Mouse (Mus musculus) Patski (cell line): ENCODE data around the gene Fgfr2. TPM values are rescaled to one million over a fixed set of nuclear protein-coding genes. Genes with fewer than 3 reads are reported as not detected.

Source experiments
- ATAC-seq: fragments of 100-300 bp; one replicate; pipeline ENCODE4 v1.8.0; 2021
- CTCF ChIA-PET: fragments of 350-600 bp; sonication (Branson Sonifier 250); formaldehyde crosslinking; loops from one replicate; lab custom pipeline; 2022; ENCODE audit warnings: inconsistent platforms; lab: Charles Lee
- POLR2A ChIA-PET: fragments of 350-600 bp; sonication (Branson Sonifier 250); formaldehyde crosslinking; loops from one replicate; lab custom pipeline; 2022; ENCODE audit warnings: antibody characterized with exemption, inconsistent platforms; lab: Charles Lee
- DNase-seq: peaks from one replicate; pipeline ENCODE4 v3.0.0-alpha.2; 2011; ENCODE audit warnings: low read depth, low spot score
- H3K27me3 ChIP-seq: fragments of 371-371 bp; one replicate; pipeline ENCODE4 v1.5.1; 2021
- CTCF ChIP-seq: fragments of 100-300 bp; IDR thresholded peaks from one replicate; pipeline ENCODE4 v1.5.1; 2021
- in situ Hi-C: fragments of 300-500 bp; cut with MboI; formaldehyde crosslinking; loops from 3 replicates; pipeline ENCODE4 v1.11.1; 2018; ENCODE audit warnings: low pct_unique_long_range_greater_than_20kb, mixed read lengths
- polyA plus RNA-seq: library from polyadenylated mRNA; unstranded; gene quantifications from one replicate; pipeline ENCODE4 v1.2.3, GENCODE M21; 2021

Gene Fgfr2
- polyA plus RNA-seq, 1 experiment from 2014 or later: 48.8 TPM

DNA sequence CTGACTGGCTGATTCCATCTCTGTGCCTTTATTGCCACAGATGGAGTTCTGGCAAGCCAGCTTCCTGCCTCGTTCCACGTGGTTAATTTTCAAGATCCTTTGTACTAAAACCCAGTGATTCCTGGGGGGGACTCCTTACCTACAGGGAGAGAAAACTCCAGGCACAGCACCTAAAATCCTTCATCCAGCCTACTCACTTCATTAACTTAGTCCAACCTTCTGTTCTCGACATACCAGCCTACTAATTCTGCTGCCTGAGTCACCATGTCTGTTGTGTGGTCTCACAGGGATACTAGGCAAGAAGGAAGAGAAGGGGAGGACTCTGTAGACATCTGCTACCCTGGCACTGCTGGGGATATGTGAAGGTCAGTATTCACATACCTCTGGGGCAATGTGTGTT, 1048.6 kb downstream of the Fgfr2 start:
- in situ Hi-C loops: no loop called here
- no peaks in the 10 kb centered on the region for H3K27me3 ChIP-seq
- TF ChIP-seq CTCF: no peak
- ATAC-seq: no peak
- ChIA-PET CTCF (no interaction called here), POLR2A (no interaction called here)
- DNase-seq: no peak

DNA sequence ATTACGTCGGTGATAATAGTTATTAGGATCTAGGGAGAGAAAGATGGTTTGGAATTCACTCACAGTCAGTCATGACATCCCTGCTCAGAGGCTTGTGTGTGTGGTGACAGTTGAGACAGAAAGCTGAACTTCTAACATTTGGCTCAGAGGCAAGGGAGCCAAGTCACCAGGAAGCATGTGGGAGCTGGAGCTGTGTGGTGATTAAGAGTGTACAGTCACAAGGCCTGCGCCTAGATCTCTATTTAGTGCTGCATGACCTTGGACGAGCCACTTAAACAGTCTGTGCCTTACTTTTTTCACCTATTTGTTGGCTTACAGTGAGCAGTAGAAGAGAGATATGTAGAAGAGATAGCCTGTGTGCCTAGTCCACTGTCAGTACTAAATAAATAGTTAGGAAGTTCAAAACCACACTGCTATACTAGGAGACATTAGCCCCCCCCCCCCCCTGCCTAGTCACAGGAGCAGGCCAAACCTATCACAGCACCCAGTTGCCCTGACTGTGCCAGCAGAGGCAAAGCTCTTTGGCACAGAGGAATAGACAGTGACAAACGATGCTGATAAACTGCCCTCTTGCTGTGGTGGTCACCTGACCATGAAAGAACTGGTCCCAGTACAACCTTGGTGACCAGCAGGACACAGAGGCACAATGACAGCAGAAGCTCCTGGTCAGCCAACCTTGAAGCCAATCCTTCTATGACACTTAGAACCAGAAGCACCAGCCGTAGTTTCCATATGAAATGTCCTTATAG, 1052.1 kb downstream of the Fgfr2 start:
- DNase-seq (no peak), ATAC-seq (no peak)
- ChIA-PET CTCF (interaction anchor here (1.2 kb wide), 1 partner anchor 10 kb away, joined by 4 read pairs; no protein-coding TSS in a partner anchor), POLR2A (no interaction called here)
- in situ Hi-C loops: no loop called here
- TF ChIP-seq CTCF: no peak
- no peaks in the 10 kb centered on the region for H3K27me3 ChIP-seq

DNA sequence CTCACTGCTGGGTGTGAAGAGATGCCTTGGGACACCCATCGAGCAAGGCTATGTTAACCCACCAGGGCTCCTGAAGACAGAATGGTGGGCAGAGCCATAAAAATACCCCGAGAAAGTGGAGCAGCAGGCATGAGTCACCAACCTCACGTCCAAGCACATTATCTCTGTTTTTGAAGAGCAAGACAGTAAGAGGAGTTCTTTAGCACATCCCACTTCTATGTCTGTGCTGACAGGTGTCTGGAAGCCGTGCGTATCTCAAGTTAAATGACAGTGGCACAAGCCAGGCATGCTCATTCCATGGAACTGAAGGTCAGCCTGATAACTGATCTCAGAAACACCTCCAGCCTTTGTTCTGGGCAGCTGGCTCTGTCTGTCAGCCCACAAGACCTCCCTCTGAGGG, 1055.2 kb downstream of the Fgfr2 start:
- ChIA-PET CTCF (no interaction called here), POLR2A (no interaction called here)
- no peak for TF ChIP-seq CTCF
- H3K27me3 ChIP-seq: no peaks in the 10 kb centered on the region
- in situ Hi-C loops: no loop called here
- no peak for ATAC-seq
- no peak for DNase-seq

DNA sequence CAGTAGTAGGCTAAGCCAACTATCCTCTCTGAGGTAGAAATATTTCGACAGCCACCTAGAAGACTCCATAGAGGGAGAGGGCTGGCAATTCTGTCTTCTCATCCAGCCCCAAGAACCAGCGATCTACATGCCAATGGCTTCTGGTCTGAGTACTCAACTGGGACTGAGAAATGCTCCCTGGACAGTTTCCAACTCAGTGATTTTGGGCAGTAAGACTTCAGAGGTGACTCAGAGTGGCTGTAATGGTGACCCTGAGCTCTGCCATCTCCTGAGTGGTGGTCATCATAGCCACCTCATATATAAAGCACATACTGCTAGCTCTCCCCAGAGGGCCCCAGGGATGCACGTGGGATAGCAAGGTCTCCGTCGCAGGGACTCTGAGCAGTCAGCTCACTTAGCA, 1055.6 kb downstream of the Fgfr2 start:
- TF ChIP-seq CTCF: no peak
- in situ Hi-C loops: no loop called here
- no peaks in the 10 kb centered on the region for H3K27me3 ChIP-seq
- POLR2A ChIA-PET: no interaction called here
- DNase-seq: no peak
- CTCF ChIA-PET: no interaction called here
- no peak for ATAC-seq

GRCm38 (mm10) chr7:132060116-132060515, 1063.0 kb downstream of the Fgfr2 start:
- ATAC-seq (no peak), DNase-seq (no peak)
- H3K27me3 ChIP-seq: no peaks in the 10 kb centered on the region
- TF ChIP-seq CTCF: no peak
- in situ Hi-C loops: no loop called here
- CTCF ChIA-PET: no interaction called here
- POLR2A ChIA-PET: interaction anchor here (0.6 kb wide), 1 partner anchor 468 kb away, joined by 3 read pairs; no protein-coding TSS in a partner anchor

GRCm38 (mm10) chr7:132056565-132056964, 1066.6 kb downstream of the Fgfr2 start:
- H3K27me3 ChIP-seq: no peaks in the 10 kb centered on the region
- ChIA-PET POLR2A (no interaction called here), CTCF (no interaction called here)
- ATAC-seq: no peak
- in situ Hi-C loops: no loop called here
- no peak for DNase-seq
- TF ChIP-seq CTCF: no peak

DNA sequence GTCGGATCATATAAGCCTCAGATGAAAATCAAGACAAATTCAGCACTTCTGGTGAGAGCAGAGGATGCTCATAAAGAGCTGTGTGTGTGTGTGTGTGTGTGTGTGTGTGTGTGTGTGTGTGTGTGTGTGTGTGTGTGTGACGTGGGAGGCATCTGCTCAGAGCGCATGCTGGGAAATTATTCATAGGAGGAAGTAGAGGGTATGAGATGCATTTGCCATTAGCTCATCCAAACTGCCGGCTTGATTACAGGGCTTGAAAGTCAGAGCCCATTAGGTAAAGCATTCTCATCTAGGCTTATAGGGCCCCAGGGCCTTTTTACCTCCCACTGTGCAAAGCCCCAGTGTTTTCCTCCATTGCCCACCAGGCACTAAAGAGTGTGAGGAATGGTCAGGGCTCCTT, 1076.5 kb downstream of the Fgfr2 start:
- no peak for TF ChIP-seq CTCF
- no peak for ATAC-seq
- H3K27me3 ChIP-seq: no peaks in the 10 kb centered on the region
- POLR2A ChIA-PET: no interaction called here
- in situ Hi-C loops: no loop called here
- CTCF ChIA-PET: no interaction called here
- DNase-seq: no peak

- no peak for TF ChIP-seq CTCF
- no peak for DNase-seq
- ChIA-PET CTCF (no interaction called here), POLR2A (no interaction called here)
- in situ Hi-C loops: no loop called here
- ATAC-seq: no peak
- H3K27me3 ChIP-seq: peaks cover 5% of the 10 kb centered on the region
Measured at GRCm38 (mm10) chr7:132031940-132032531, 1091.1 kb downstream of the Fgfr2 start.

DNA sequence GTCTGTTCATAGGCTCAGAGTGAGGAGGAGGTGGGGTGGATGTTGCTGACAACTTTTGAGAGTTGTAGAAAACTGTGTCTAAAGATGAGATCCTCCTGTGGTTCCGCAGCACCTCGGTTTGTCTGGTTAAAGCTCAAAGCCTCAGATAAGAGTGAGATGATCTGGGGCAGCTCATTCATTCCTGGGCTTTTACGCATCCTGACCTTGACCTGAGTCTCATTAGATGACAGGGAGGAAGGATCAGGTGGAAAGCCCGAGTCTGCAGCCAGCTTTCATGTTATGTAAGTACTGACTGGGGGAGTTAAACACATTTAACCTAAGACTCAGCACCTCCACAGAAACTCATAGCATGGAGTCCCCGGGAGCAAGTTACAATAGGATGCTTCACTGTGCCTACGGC, 1096.5 kb downstream of the Fgfr2 start:
- ChIA-PET POLR2A (no interaction called here), CTCF (no interaction called here)
- peaks cover 5% of the 10 kb centered on the region for H3K27me3 ChIP-seq
- no peak for TF ChIP-seq CTCF
- ATAC-seq: no peak
- in situ Hi-C loops: no loop called here
- no peak for DNase-seq

DNA sequence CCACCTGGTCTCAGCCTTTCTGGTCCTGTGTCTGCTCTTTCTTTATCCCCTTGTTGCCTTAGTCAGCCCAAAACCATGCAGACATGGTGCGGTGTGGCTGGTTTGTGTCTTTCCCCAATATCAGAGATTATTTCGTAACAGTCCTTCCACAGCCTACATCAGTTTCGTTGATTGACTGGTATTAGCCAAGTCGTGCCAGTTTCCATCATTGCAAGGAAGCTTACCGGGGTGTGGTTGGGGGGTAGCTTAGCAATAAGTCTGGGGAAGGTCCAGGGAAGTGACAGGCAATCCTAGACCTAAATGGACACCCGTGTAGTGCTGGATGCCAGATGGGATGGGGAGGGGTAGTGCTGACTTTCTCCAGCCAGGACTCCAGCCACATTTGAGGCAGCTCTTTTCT, 1097.6 kb downstream of the Fgfr2 start:
- no peak for TF ChIP-seq CTCF
- in situ Hi-C loops: no loop called here
- POLR2A ChIA-PET: no interaction called here
- DNase-seq (no peak), ATAC-seq (no peak)
- peaks cover 5% of the 10 kb centered on the region for H3K27me3 ChIP-seq
- CTCF ChIA-PET: no interaction called here

DNA sequence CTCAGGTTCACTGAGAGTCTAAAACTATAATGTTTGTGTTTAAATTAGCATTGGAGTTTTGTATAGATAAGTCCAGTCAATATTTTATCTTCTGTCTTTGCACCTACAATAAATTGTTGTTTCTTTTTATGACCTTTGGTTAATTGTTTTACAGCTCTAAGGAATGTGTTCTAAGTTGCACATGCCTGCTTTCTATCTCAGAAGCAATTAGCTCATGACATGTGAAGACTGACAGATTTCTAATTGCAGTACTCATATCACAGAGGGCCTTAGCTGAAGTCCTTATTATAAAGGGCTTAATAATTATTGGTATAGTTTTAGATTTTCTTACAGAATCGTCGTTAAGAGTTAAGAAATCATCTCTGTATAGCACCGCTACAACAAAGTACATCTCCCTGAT, 1107.2 kb downstream of the Fgfr2 start:
- DNase-seq (no peak), ATAC-seq (no peak)
- H3K27me3 ChIP-seq: no peaks in the 10 kb centered on the region
- TF ChIP-seq CTCF: no peak
- POLR2A ChIA-PET: no interaction called here
- CTCF ChIA-PET: no interaction called here
- in situ Hi-C loops: no loop called here
